Mouse (Mus musculus): ENCODE data around the gene Gm13275. TPM values are rescaled to one million over a fixed set of nuclear protein-coding genes. Genes with fewer than 3 reads are reported as not detected.
"Not testable (repeated sequence)": the region's sequence is repeated elsewhere in the genome, so short reads cannot be mapped to it uniquely, and the experiment has no call there.

Gm13275 gene
- total and polyA plus RNA-seq, 2 experiments from 2014 or later: not detected

DNA sequence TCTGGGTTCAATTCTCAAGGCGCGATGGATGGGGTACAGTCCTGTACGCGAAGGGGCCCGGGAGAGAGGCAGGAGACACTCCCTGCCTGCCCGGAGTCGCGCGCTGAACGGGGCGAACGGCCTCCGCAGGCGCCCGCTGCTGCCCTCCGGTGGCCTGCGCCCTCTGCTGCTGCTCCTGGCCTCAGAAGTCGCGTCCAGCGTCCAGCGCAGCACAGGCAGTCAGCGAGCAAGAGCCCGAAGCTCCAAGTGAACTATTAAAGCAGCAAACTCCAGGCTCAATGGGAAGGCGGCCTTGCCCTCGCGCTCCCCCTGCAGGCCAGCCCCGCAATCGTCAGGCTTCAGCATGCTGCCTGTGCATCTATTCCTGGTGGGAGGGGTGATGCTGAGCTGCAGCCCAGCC lies 33.9 kb upstream of the Gm13275 start:
- not testable (repeated sequence) for ATAC-seq (ENCODE audit: low FRiP score); H3K27ac ChIP-seq (ENCODE audit: low read depth, low read length); H3K9me3 ChIP-seq (ENCODE audit: low read length); H3K4me1 ChIP-seq (ENCODE audit: insufficient read depth, low read length); H3K27me3 ChIP-seq (ENCODE audit: insufficient read depth, low read length); H3K36me3 ChIP-seq (ENCODE audit: insufficient read depth, low read length); H3K9ac ChIP-seq (replicated peaks; ENCODE audit: low read length, poor library complexity, severe bottlenecking)
- Histone ChIP-seq H3K4me2 (ENCODE audit: low read depth, low read length, poor library complexity, severe bottlenecking) (peak overlapping the region; percentile 42), H3K4me3 (ENCODE audit: low read depth, low read length) (peak overlapping the region; percentile 20; the same call in 1 of the 2 replicates)
- DNase-seq (ENCODE audit: low spot score): peak; percentile 82
- under 1% methylated on average over 26 of the region's 28 CpGs for WGBS
- peak; percentile 67 for TF ChIP-seq CTCF (IDR thresholded peaks at IDR 0.05)

DNA sequence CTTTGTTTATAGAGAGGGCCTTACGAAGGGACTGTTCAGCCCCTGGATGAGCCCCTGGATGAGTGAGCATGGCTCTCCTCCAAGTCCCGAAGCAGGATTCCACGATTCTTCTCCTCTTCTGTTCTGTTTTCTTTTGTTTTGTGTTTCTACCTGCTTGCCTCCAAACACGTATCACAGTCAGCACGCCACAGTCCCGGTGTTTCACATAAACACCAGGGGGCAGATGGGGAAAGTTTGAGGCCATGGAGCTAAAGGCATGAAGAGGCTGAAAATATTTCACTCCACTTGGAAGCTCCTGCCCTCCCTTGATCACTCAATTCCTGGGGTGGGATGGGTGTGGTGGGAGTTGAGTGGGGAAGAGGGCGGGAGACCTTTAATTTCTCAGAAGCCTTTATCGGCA lies 32.5 kb upstream of the Gm13275 start:
- not testable (repeated sequence) for H3K9ac ChIP-seq (replicated peaks; ENCODE audit: low read length, poor library complexity, severe bottlenecking); H3K4me3 ChIP-seq (ENCODE audit: low read depth, low read length); DNase-seq (ENCODE audit: low spot score); H3K9me3 ChIP-seq (ENCODE audit: low read length); H3K4me2 ChIP-seq (ENCODE audit: low read depth, low read length, poor library complexity, severe bottlenecking); H3K36me3 ChIP-seq (ENCODE audit: insufficient read depth, low read length); ATAC-seq (ENCODE audit: low FRiP score); H3K4me1 ChIP-seq (ENCODE audit: insufficient read depth, low read length); H3K27ac ChIP-seq (ENCODE audit: low read depth, low read length); H3K27me3 ChIP-seq (ENCODE audit: insufficient read depth, low read length)
- 72% methylated on average over 6 of the region's 8 CpGs for WGBS

GRCm38 (mm10) chr4:88762341-88762740 lies 31.9 kb upstream of the Gm13275 start:
- 60% methylated on average over 8 of the region's 9 CpGs for WGBS
- H3K4me1 ChIP-seq (ENCODE audit: insufficient read depth, low read length); H3K27ac ChIP-seq (ENCODE audit: low read depth, low read length); H3K4me2 ChIP-seq (ENCODE audit: low read depth, low read length, poor library complexity, severe bottlenecking); DNase-seq (ENCODE audit: low spot score); H3K9ac ChIP-seq (replicated peaks; ENCODE audit: low read length, poor library complexity, severe bottlenecking); H3K27me3 ChIP-seq (ENCODE audit: insufficient read depth, low read length); ATAC-seq (ENCODE audit: low FRiP score); H3K9me3 ChIP-seq (ENCODE audit: low read length); H3K4me3 ChIP-seq (ENCODE audit: low read depth, low read length); H3K36me3 ChIP-seq (ENCODE audit: insufficient read depth, low read length): not testable (repeated sequence)

DNA sequence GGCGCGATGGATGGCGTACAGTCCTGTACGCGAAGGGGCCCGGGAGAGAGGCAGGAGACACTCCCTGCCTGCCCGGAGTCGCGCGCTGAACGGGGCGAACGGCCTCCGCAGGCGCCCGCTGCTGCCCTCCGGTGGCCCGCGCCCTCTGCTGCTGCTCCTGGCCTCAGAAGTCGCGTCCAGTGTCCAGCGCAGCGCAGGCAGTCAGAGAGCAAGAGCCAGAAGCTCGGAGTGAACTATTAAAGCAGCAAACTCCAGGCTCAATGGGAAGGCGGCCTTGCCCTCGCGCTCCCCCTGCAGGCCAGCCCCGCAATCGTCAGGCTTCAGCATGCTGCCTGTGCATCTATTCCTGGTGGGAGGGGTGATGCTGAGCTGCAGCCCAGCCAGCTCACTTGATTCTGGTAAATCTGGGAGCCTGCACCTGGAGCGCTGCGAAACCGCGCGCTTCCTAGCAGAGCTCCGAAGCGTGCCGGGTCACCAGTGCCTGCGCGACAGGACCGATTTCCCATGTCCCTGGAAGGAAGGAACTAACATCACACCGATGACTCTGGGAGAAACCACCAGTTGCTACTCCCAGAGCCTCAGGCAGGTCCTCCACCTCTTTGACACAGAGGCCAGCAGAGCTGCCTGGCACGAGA lies 30.8 kb upstream of the Gm13275 start:
- H3K9ac ChIP-seq (replicated peaks; ENCODE audit: low read length, poor library complexity, severe bottlenecking); H3K36me3 ChIP-seq (ENCODE audit: insufficient read depth, low read length); H3K27ac ChIP-seq (ENCODE audit: low read depth, low read length); H3K4me1 ChIP-seq (ENCODE audit: insufficient read depth, low read length); H3K9me3 ChIP-seq (ENCODE audit: low read length); H3K27me3 ChIP-seq (ENCODE audit: insufficient read depth, low read length); ATAC-seq (ENCODE audit: low FRiP score): not testable (repeated sequence)
- DNase-seq (ENCODE audit: low spot score): peak; percentile 76
- H3K4me3 ChIP-seq (ENCODE audit: low read depth, low read length): peak overlapping the region; percentile 26
- peak overlapping the region; percentile 46 for H3K4me2 ChIP-seq (ENCODE audit: low read depth, low read length, poor library complexity, severe bottlenecking)
- TF ChIP-seq CTCF (IDR thresholded peaks at IDR 0.05): peak; percentile 65
- 3% methylated on average over 29 of the region's 42 CpGs for WGBS

GRCm38 (mm10) chr4:88773534-88773933 lies 20.8 kb upstream of the Gm13275 start, which contains the start of gene Gm13290:
Gene Gm13290, plus strand, starts transcription at chr4:88773834.
- H3K9ac ChIP-seq (replicated peaks; ENCODE audit: low read length, poor library complexity, severe bottlenecking); H3K4me1 ChIP-seq (ENCODE audit: insufficient read depth, low read length); H3K4me3 ChIP-seq (ENCODE audit: low read depth, low read length); H3K4me2 ChIP-seq (ENCODE audit: low read depth, low read length, poor library complexity, severe bottlenecking); H3K36me3 ChIP-seq (ENCODE audit: insufficient read depth, low read length); DNase-seq (ENCODE audit: low spot score); ATAC-seq (ENCODE audit: low FRiP score); H3K9me3 ChIP-seq (ENCODE audit: low read length); H3K27me3 ChIP-seq (ENCODE audit: insufficient read depth, low read length); H3K27ac ChIP-seq (ENCODE audit: low read depth, low read length): not testable (repeated sequence)
- no CpG with 5 or more reads among the region's 32 CpGs for WGBS

GRCm38 (mm10) chr4:88776622-88777021 lies 17.7 kb upstream of the Gm13275 start, which contains the start of gene Gm13289:
Gene Gm13289, plus strand, starts transcription at chr4:88776922.
- DNase-seq (ENCODE audit: low spot score); H3K4me2 ChIP-seq (ENCODE audit: low read depth, low read length, poor library complexity, severe bottlenecking); H3K9ac ChIP-seq (replicated peaks; ENCODE audit: low read length, poor library complexity, severe bottlenecking); ATAC-seq (ENCODE audit: low FRiP score); H3K4me1 ChIP-seq (ENCODE audit: insufficient read depth, low read length); H3K36me3 ChIP-seq (ENCODE audit: insufficient read depth, low read length); H3K27ac ChIP-seq (ENCODE audit: low read depth, low read length); H3K9me3 ChIP-seq (ENCODE audit: low read length); H3K4me3 ChIP-seq (ENCODE audit: low read depth, low read length); H3K27me3 ChIP-seq (ENCODE audit: insufficient read depth, low read length): not testable (repeated sequence)
- WGBS: no CpG with 5 or more reads among the region's 29 CpGs

- H3K36me3 ChIP-seq (ENCODE audit: insufficient read depth, low read length); H3K4me1 ChIP-seq (ENCODE audit: insufficient read depth, low read length); H3K9ac ChIP-seq (replicated peaks; ENCODE audit: low read length, poor library complexity, severe bottlenecking); H3K9me3 ChIP-seq (ENCODE audit: low read length); H3K4me3 ChIP-seq (ENCODE audit: low read depth, low read length); H3K27ac ChIP-seq (ENCODE audit: low read depth, low read length); DNase-seq (ENCODE audit: low spot score); ATAC-seq (ENCODE audit: low FRiP score); H3K27me3 ChIP-seq (ENCODE audit: insufficient read depth, low read length); H3K4me2 ChIP-seq (ENCODE audit: low read depth, low read length, poor library complexity, severe bottlenecking): not testable (repeated sequence)
- WGBS: no CpG with 5 or more reads among the region's 29 CpGs
These were observed 14.7 kb upstream of the Gm13275 start, which contains the start of gene Gm13272 for GRCm38 (mm10) chr4:88779550-88779949. Gene Gm13272, plus strand, starts transcription at chr4:88779850.

DNA sequence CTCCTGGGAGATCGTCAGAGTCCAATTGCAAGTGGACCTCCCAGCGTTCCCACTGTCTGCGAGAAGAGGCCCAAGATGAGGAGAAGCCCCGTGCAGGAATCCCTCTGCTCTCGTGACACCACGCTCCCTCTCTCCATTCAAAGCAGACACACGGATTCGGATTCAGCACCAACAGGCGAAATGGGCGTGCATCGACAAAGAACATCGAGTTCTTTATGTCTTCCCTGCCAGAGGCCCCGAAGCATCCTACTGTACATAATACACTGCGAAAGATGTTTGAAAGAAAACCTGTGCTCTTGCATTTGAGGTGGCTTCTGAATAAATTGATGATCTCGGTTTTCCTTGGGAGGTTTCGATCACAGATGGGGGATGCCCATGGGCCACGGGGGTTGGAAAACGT lies 14.0 kb upstream of the Gm13275 start:
- not testable (repeated sequence) for ATAC-seq (ENCODE audit: low FRiP score); H3K27me3 ChIP-seq (ENCODE audit: insufficient read depth, low read length); H3K9ac ChIP-seq (replicated peaks; ENCODE audit: low read length, poor library complexity, severe bottlenecking); H3K36me3 ChIP-seq (ENCODE audit: insufficient read depth, low read length); DNase-seq (ENCODE audit: low spot score); H3K9me3 ChIP-seq (ENCODE audit: low read length); H3K4me3 ChIP-seq (ENCODE audit: low read depth, low read length); H3K27ac ChIP-seq (ENCODE audit: low read depth, low read length); H3K4me2 ChIP-seq (ENCODE audit: low read depth, low read length, poor library complexity, severe bottlenecking); H3K4me1 ChIP-seq (ENCODE audit: insufficient read depth, low read length)
- WGBS: 51% methylated on average over 13 of the region's 18 CpGs

DNA sequence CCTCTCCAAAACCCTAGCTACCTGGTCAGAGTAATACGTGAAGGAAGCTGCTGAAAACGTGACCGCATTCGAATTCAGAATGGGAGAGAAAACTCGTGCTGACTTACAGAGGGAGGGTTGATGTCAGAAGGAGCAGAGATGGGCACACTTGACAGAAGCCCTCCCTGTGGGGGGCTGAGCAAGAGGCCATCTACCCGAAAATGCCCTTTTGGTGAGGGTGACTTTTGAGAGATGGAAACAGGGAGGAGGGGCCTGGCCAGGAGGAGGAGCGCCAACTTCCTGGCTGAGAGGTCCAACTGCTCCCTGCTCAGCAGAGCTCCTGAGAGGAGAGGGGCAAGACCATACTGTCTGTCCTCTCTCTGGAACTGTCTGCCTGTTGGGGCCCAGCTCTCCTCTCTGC lies 12.5 kb upstream of the Gm13275 start, which contains the start of gene Ifnz:
Gene Ifnz, plus strand, starts transcription at position 301 of the 400 bp plus-strand sequence.
- H3K9me3 ChIP-seq (ENCODE audit: low read length); DNase-seq (ENCODE audit: low spot score); H3K4me2 ChIP-seq (ENCODE audit: low read depth, low read length, poor library complexity, severe bottlenecking); H3K9ac ChIP-seq (replicated peaks; ENCODE audit: low read length, poor library complexity, severe bottlenecking); ATAC-seq (ENCODE audit: low FRiP score); H3K27me3 ChIP-seq (ENCODE audit: insufficient read depth, low read length); H3K4me3 ChIP-seq (ENCODE audit: low read depth, low read length); H3K36me3 ChIP-seq (ENCODE audit: insufficient read depth, low read length); H3K27ac ChIP-seq (ENCODE audit: low read depth, low read length); H3K4me1 ChIP-seq (ENCODE audit: insufficient read depth, low read length): not testable (repeated sequence)
- 10% methylated on average over 3 of the region's 7 CpGs for WGBS
